Mouse (Mus musculus): ENCODE measurements around the gene Icmt.
A peak's percentile ranks its signal among the peaks of the same experiment; 100 is the strongest.

Gene Icmt

GRCm38 (mm10) chr4:152302012-152302411 is 5.0 kb downstream of the Icmt start:
- no peak for DNase-seq (ENCODE audit: low read depth)

GRCm38 (mm10) chr4:152303172-152303571 is 6.1 kb downstream of the Icmt start:
- no peak for DNase-seq (ENCODE audit: low read depth)

GRCm38 (mm10) chr4:152304685-152305084 is 7.7 kb downstream of the Icmt start:
- no peak for DNase-seq (ENCODE audit: low read depth)

GRCm38 (mm10) chr4:152305991-152306390 is 9.0 kb downstream of the Icmt start:
- DNase-seq (ENCODE audit: low read depth): no peak

- no peak for DNase-seq (ENCODE audit: low read depth)
These were observed 10.5 kb downstream of the Icmt start for GRCm38 (mm10) chr4:152307542-152307941.

- DNase-seq (ENCODE audit: low read depth): no peak
These were observed 15.2 kb downstream of the Icmt start for GRCm38 (mm10) chr4:152312186-152312585.

GRCm38 (mm10) chr4:152313211-152313632 is 16.2 kb downstream of the Icmt start:
- no peak for DNase-seq (ENCODE audit: low read depth)

- DNase-seq (ENCODE audit: low read depth): no peak
These were observed 16.9 kb downstream of the Icmt start for GRCm38 (mm10) chr4:152313934-152314333.

- no peak for DNase-seq (ENCODE audit: low read depth)
These were observed 18.6 kb downstream of the Icmt start for GRCm38 (mm10) chr4:152315498-152316213.

GRCm38 (mm10) chr4:152317631-152318033 is 20.6 kb downstream of the Icmt start:
- no peak for DNase-seq (ENCODE audit: low read depth)

- DNase-seq (ENCODE audit: low read depth): peak; percentile 62
These were observed 21.6 kb downstream of the Icmt start, which contains the start of gene Rnf207 for GRCm38 (mm10) chr4:152318517-152319234. Gene Rnf207 (minus strand): TSS chr4:152318993.

- no peak for DNase-seq (ENCODE audit: low read depth)
These were observed 24.4 kb downstream of the Icmt start for GRCm38 (mm10) chr4:152321464-152321863.

- no peak for DNase-seq (ENCODE audit: low read depth)
These were observed 27.9 kb downstream of the Icmt start for GRCm38 (mm10) chr4:152324641-152325562.

GRCm38 (mm10) chr4:152325574-152326411 is 28.8 kb downstream of the Icmt start, which contains the start of gene Rpl22:
Gene Rpl22 (plus strand): TSS chr4:152325742.
- peak; percentile 97 for DNase-seq (ENCODE audit: low read depth)

GRCm38 (mm10) chr4:152326543-152326942 is 29.5 kb downstream of the Icmt start:
- no peak for DNase-seq (ENCODE audit: low read depth)

GRCm38 (mm10) chr4:152328691-152329090 is 31.7 kb downstream of the Icmt start:
- DNase-seq (ENCODE audit: low read depth): peak; percentile 62

- DNase-seq (ENCODE audit: low read depth): peak; percentile 71
These were observed 35.9 kb downstream of the Icmt start for GRCm38 (mm10) chr4:152332952-152333351.

GRCm38 (mm10) chr4:152333587-152333986 is 36.6 kb downstream of the Icmt start:
- no peak for DNase-seq (ENCODE audit: low read depth)

GRCm38 (mm10) chr4:152337772-152338171 is 40.7 kb downstream of the Icmt start:
- no peak for DNase-seq (ENCODE audit: low read depth)

GRCm38 (mm10) chr4:152338419-152339292 is 41.6 kb downstream of the Icmt start, which contains the start of gene Chd5:
Gene Chd5 (plus strand): TSS chr4:152338651.
- no peak for DNase-seq (ENCODE audit: low read depth)

All from induced T-regulatory cell, adult 2 months (primary cell).